Mouse (Mus musculus): ENCODE measurements around the gene Exosc7.
A peak's percentile ranks its signal among the peaks of the same experiment; 100 is the strongest.

Exosc7 gene

GRCm38 (mm10) chr9:123112805-123113521 is at the start of gene Exosc7, which contains the start of gene Zdhhc3:
Gene Exosc7, plus strand, starts transcription at chr9:123113215.
Gene Zdhhc3, minus strand, starts transcription at chr9:123113205.
- DNase-seq, result peak; percentile 87

GRCm38 (mm10) chr9:123079149-123079548 is 33.9 kb upstream of the Exosc7 start:
- DNase-seq, result no peak

GRCm38 (mm10) chr9:123080355-123080754 is 32.7 kb upstream of the Exosc7 start:
- DNase-seq, result peak; percentile 20

GRCm38 (mm10) chr9:123080796-123081195 is 32.2 kb upstream of the Exosc7 start:
- no peak for DNase-seq

- no peak for DNase-seq
These were observed 27.6 kb upstream of the Exosc7 start for GRCm38 (mm10) chr9:123085373-123085772.

- no peak for DNase-seq
These were observed 25.5 kb upstream of the Exosc7 start for GRCm38 (mm10) chr9:123087558-123087957.

- DNase-seq, result no peak
These were observed 22.2 kb upstream of the Exosc7 start for GRCm38 (mm10) chr9:123090844-123091243.

- no peak for DNase-seq
These were observed 13.2 kb upstream of the Exosc7 start for GRCm38 (mm10) chr9:123099631-123100455.

GRCm38 (mm10) chr9:123103425-123103824 is 9.6 kb upstream of the Exosc7 start:
- DNase-seq, result no peak

- no peak for DNase-seq
These were observed 8.7 kb upstream of the Exosc7 start for GRCm38 (mm10) chr9:123104362-123104761.

- no peak for DNase-seq
These were observed 5.8 kb upstream of the Exosc7 start for GRCm38 (mm10) chr9:123107186-123107585.

- DNase-seq, result no peak
These were observed 3.8 kb upstream of the Exosc7 start for GRCm38 (mm10) chr9:123109188-123109587.

GRCm38 (mm10) chr9:123111751-123112221 is 1.2 kb upstream of the Exosc7 start:
- no peak for DNase-seq

GRCm38 (mm10) chr9:123113931-123114330 is 916 bp downstream of the Exosc7 start:
- DNase-seq, result no peak

- no peak for DNase-seq
These were observed 2.6 kb downstream of the Exosc7 start for GRCm38 (mm10) chr9:123115566-123115965.

- no peak for DNase-seq
These were observed 10.0 kb downstream of the Exosc7 start for GRCm38 (mm10) chr9:123123017-123123416.

GRCm38 (mm10) chr9:123123571-123124412 is 10.8 kb downstream of the Exosc7 start:
- no peak for DNase-seq

- no peak for DNase-seq
These were observed 11.5 kb downstream of the Exosc7 start for GRCm38 (mm10) chr9:123124413-123124981.

- no peak for DNase-seq
These were observed 14.6 kb downstream of the Exosc7 start for GRCm38 (mm10) chr9:123127663-123128062.

GRCm38 (mm10) chr9:123132994-123133393 is 20.0 kb downstream of the Exosc7 start:
- DNase-seq, result no peak

- no peak for DNase-seq
These were observed 24.1 kb downstream of the Exosc7 start for GRCm38 (mm10) chr9:123136953-123137682.

Measured in layer of hippocampus, adult 9-11 months (tissue).